Mouse (Mus musculus): ENCODE results near the gene Cd38.

DNA sequence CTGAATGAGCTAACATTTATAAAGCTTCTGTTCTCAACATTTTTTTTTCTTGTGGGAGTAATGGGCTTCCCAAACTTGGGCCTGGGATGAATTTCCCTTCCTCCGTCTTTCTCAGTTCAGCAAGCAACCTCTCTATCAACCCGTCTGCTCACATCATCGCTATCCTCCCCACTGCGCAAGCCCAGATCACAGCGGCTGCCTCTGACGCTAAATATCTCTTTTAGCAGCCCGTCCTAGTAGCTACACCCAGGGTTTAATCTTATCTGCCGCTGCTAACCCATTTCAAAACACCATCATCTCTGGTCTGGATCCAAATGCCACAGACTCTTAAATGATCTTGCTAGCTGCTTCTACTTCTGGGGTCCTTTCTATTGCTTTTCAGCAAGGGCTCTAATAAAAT lies 8.7 kb upstream of the Cd38 start:
- TF ChIP-seq POLR2A (IDR thresholded peaks at IDR 0.05; ENCODE audit: control insufficient read depth, extremely low read depth, insufficient read depth, low read length, poor library complexity) (no peak), CTCF (IDR thresholded peaks at IDR 0.05; ENCODE audit: borderline replicate concordance, control insufficient read depth, extremely low read depth, insufficient read depth, low read length, poor library complexity) (no peak)
